Mouse (Mus musculus): ENCODE results near the gene Ptpn6. TPM values are rescaled to one million over a fixed set of nuclear protein-coding genes. Genes with fewer than 3 reads are reported as not detected.

Ptpn6 gene
- polyA plus RNA-seq, 1 experiment from 2014 or later, result 16.4 TPM

- Histone ChIP-seq H3K27ac (ENCODE audit: low read length) (peak overlapping the region; percentile 98), H3K27me3 (ENCODE audit: insufficient read depth, low read length) (no peaks in the 10 kb centered on the region), H3K36me3 (ENCODE audit: insufficient read depth, low read length) (no peaks in the 10 kb centered on the region; the same call in 1 of the 2 replicates), H3K9me3 (ENCODE audit: low read length) (no peaks in the 10 kb centered on the region), H3K4me3 (ENCODE audit: low read length) (peak overlapping the region; percentile 77), H3K9ac (replicated peaks; ENCODE audit: low read length) (peak overlapping the region; percentile 97), H3K4me1 (ENCODE audit: insufficient read depth, low read length) (peaks cover 43% of the 10 kb centered on the region), H3K4me2 (replicated peaks; ENCODE audit: low read depth, low read length) (peak overlapping the region; percentile 68)
- ATAC-seq (ENCODE audit: low FRiP score, low TSS enrichment), result peak; percentile 78
- 1% methylated on average over 44 of the region's 54 CpGs for WGBS
Measured at GRCm38 (mm10) chr6:124756652-124757350, 18.3 kb upstream of the Ptpn6 start.

GRCm38 (mm10) chr6:124755831-124756595 lies 17.5 kb upstream of the Ptpn6 start, which contains the start of the genes Gm45234 and Atn1:
Gm45234 (minus strand) TSS chr6:124756021.
Atn1 (minus strand) TSS chr6:124756524.
- H3K9ac ChIP-seq (replicated peaks; ENCODE audit: low read length), result peak within 1 kb of the TSS; percentile 97
- H3K4me1 ChIP-seq (ENCODE audit: insufficient read depth, low read length), result peaks cover 43% of the 10 kb centered on the region
- peak; percentile 64 for ATAC-seq (ENCODE audit: low FRiP score, low TSS enrichment)
- H3K27ac ChIP-seq (ENCODE audit: low read length), result peak within 1 kb of the TSS; percentile 98
- no peaks in the 10 kb centered on the region for H3K9me3 ChIP-seq (ENCODE audit: low read length)
- peak within 1 kb of the TSS; percentile 77 for H3K4me3 ChIP-seq (ENCODE audit: low read length)
- no peaks in the 10 kb centered on the region for H3K27me3 ChIP-seq (ENCODE audit: insufficient read depth, low read length)
- WGBS, result under 1% methylated on average over 55 of the region's 100 CpGs
- peak within 1 kb of the TSS; percentile 68 for H3K4me2 ChIP-seq (replicated peaks; ENCODE audit: low read depth, low read length)
- no peaks in the 10 kb centered on the region; the same call in 1 of the 2 replicates for H3K36me3 ChIP-seq (ENCODE audit: insufficient read depth, low read length)

GRCm38 (mm10) chr6:124755306-124755705 lies 16.8 kb upstream of the Ptpn6 start:
- Histone ChIP-seq H3K27ac (ENCODE audit: low read length) (peak overlapping the region; percentile 98), H3K4me1 (ENCODE audit: insufficient read depth, low read length) (peaks cover 43% of the 10 kb centered on the region), H3K9ac (replicated peaks; ENCODE audit: low read length) (peak overlapping the region; percentile 97), H3K27me3 (ENCODE audit: insufficient read depth, low read length) (no peaks in the 10 kb centered on the region), H3K36me3 (ENCODE audit: insufficient read depth, low read length) (no peaks in the 10 kb centered on the region; the same call in 1 of the 2 replicates), H3K9me3 (ENCODE audit: low read length) (no peaks in the 10 kb centered on the region), H3K4me2 (replicated peaks; ENCODE audit: low read depth, low read length) (peak overlapping the region; percentile 68), H3K4me3 (ENCODE audit: low read length) (peak overlapping the region; percentile 77)
- no peak for ATAC-seq (ENCODE audit: low FRiP score, low TSS enrichment)
- WGBS, result 1% methylated on average over 3 of the region's 3 CpGs

DNA sequence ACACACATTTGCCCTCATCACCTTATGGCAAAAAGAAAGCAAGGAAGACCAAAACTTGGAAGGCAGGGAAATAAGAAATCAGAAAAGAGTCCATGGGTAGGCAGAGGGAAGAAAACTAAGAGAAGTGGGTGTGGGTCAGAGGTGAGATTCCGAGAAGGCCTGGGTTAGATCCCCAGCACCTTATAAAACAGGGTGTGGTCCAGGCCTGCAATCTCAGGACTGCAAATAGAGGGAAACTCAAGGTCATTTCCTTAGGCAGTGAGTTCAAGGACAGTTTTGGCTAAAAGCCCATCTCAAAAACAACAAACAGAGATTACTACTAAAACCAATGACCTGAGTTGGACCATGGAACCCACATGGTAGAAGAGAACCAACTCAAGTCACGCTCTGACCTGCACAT lies 15.3 kb upstream of the Ptpn6 start:
- ATAC-seq (ENCODE audit: low FRiP score, low TSS enrichment), result no peak
- Histone ChIP-seq H3K27me3 (ENCODE audit: insufficient read depth, low read length) (no peaks in the 10 kb centered on the region), H3K27ac (ENCODE audit: low read length) (no peak overlapping the region), H3K9ac (replicated peaks; ENCODE audit: low read length) (no peak overlapping the region), H3K4me3 (ENCODE audit: low read length) (no peak overlapping the region), H3K4me2 (replicated peaks; ENCODE audit: low read depth, low read length) (no peak overlapping the region), H3K36me3 (ENCODE audit: insufficient read depth, low read length) (peaks cover 10% of the 10 kb centered on the region), H3K9me3 (ENCODE audit: low read length) (no peaks in the 10 kb centered on the region), H3K4me1 (ENCODE audit: insufficient read depth, low read length) (peaks cover 39% of the 10 kb centered on the region)
- WGBS, result 87% methylated on average over 2 of the region's 2 CpGs

DNA sequence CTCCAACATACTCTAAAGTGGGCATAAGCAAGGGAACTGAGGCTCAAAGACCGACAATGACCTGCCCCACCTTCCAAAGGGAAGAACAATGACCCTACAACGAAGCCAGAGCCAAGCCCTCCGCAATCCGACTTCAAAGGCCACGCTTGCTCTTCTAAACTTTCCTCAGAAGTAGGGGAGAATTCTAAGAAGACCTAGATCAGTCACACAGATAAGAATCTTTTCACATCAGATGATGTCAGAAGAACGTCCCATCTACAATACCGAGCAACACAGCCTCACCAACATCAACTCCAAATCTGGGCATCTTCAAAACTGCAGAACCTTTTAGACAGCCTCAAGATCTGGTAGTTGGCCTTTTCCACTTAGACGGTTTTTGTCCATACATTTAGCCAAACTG lies 11.9 kb upstream of the Ptpn6 start:
- H3K4me1 ChIP-seq (ENCODE audit: insufficient read depth, low read length), result peaks cover 35% of the 10 kb centered on the region
- peaks cover 27% of the 10 kb centered on the region for H3K36me3 ChIP-seq (ENCODE audit: insufficient read depth, low read length)
- no peak for ATAC-seq (ENCODE audit: low FRiP score, low TSS enrichment)
- no peak overlapping the region for H3K27ac ChIP-seq (ENCODE audit: low read length)
- H3K4me3 ChIP-seq (ENCODE audit: low read length), result no peak overlapping the region
- 0 out of 2 replicates have a peak overlapping the region, but pooled peaks have one; percentile 4 for H3K9ac ChIP-seq (replicated peaks; ENCODE audit: low read length)
- H3K27me3 ChIP-seq (ENCODE audit: insufficient read depth, low read length), result no peaks in the 10 kb centered on the region
- no peak overlapping the region for H3K4me2 ChIP-seq (replicated peaks; ENCODE audit: low read depth, low read length)
- 82% methylated on average over 8 of the region's 8 CpGs for WGBS
- H3K9me3 ChIP-seq (ENCODE audit: low read length), result no peaks in the 10 kb centered on the region

DNA sequence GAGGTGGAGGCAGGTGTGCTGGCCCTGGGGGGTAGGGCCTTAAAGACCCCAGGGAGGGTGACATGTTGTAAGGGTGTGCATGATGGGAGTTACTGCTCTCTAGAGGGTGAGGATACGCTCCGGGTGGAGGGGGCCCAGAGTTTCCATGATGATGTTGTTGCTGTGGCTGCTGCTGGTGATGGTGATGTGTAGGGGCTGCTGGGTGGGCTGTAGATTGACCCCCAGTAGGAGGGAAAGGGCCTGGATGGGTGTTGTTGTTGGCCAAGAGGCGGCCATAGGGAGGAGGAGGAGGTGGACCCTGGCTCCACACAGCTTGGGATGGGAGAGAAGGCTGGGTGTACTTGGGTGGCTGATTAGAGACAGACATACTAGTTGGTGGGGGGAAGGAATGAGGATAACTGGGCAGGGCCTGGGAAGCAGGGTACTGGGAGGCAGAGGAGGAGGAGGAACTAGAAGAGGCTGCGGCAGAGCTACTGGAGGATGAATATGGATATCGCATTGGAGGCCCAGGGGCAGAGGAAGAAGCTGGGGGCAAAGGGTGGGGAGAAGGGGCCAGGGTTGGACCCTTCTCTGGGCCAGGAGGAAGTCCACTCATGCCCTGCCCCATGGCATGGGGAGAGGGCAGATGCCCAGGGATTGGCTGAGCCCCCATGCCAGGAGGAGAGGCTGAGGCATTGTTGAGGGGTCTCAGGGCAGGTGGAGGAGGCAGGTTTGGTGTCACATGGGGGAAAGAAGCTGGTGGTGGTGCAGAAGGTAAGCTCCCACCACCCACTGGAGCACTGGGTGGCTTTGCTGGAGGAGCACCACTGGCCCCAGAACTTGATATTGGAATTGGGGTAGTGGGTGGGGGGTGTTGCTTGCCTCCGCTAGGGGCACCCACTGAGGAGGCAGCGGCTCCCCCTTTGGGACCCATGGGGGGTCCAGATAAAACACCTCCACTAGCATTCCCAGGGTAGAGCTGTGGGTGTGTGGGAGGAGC lies 8.4 kb upstream of the Ptpn6 start:
- Histone ChIP-seq H3K4me1 (ENCODE audit: insufficient read depth, low read length) (peaks cover 26% of the 10 kb centered on the region), H3K9me3 (ENCODE audit: low read length) (no peaks in the 10 kb centered on the region), H3K27ac (ENCODE audit: low read length) (no peak overlapping the region; the same call in 1 of the 2 replicates), H3K9ac (replicated peaks; ENCODE audit: low read length) (peak overlapping the region; percentile 88), H3K27me3 (ENCODE audit: insufficient read depth, low read length) (no peaks in the 10 kb centered on the region), H3K36me3 (ENCODE audit: insufficient read depth, low read length) (peaks cover 36% of the 10 kb centered on the region), H3K4me3 (ENCODE audit: low read length) (peak overlapping the region; percentile 58; the same call in 1 of the 2 replicates), H3K4me2 (replicated peaks; ENCODE audit: low read depth, low read length) (peak overlapping the region; percentile 94)
- 83% methylated on average over 7 of the region's 7 CpGs for WGBS
- ATAC-seq (ENCODE audit: low FRiP score, low TSS enrichment), result no peak

GRCm38 (mm10) chr6:124746296-124746605 lies 7.7 kb upstream of the Ptpn6 start:
- no peaks in the 10 kb centered on the region for H3K27me3 ChIP-seq (ENCODE audit: insufficient read depth, low read length)
- peak overlapping the region; percentile 94 for H3K4me2 ChIP-seq (replicated peaks; ENCODE audit: low read depth, low read length)
- peak overlapping the region; percentile 88 for H3K9ac ChIP-seq (replicated peaks; ENCODE audit: low read length)
- peak overlapping the region; percentile 96 for H3K27ac ChIP-seq (ENCODE audit: low read length)
- H3K4me3 ChIP-seq (ENCODE audit: low read length), result peak overlapping the region; percentile 58
- WGBS, result 14% methylated on average over 8 of the region's 8 CpGs
- H3K9me3 ChIP-seq (ENCODE audit: low read length), result no peaks in the 10 kb centered on the region
- H3K4me1 ChIP-seq (ENCODE audit: insufficient read depth, low read length), result peaks cover 30% of the 10 kb centered on the region
- ATAC-seq (ENCODE audit: low FRiP score, low TSS enrichment), result peak; percentile 6
- H3K36me3 ChIP-seq (ENCODE audit: insufficient read depth, low read length), result peaks cover 36% of the 10 kb centered on the region

GRCm38 (mm10) chr6:124745490-124746295 lies 7.2 kb upstream of the Ptpn6 start:
- Histone ChIP-seq H3K27ac (ENCODE audit: low read length) (peak overlapping the region; percentile 96), H3K36me3 (ENCODE audit: insufficient read depth, low read length) (peaks cover 36% of the 10 kb centered on the region), H3K4me3 (ENCODE audit: low read length) (peak overlapping the region; percentile 58), H3K4me1 (ENCODE audit: insufficient read depth, low read length) (peaks cover 30% of the 10 kb centered on the region), H3K9ac (replicated peaks; ENCODE audit: low read length) (peak overlapping the region; percentile 88), H3K9me3 (ENCODE audit: low read length) (no peaks in the 10 kb centered on the region), H3K4me2 (replicated peaks; ENCODE audit: low read depth, low read length) (peak overlapping the region; percentile 94), H3K27me3 (ENCODE audit: insufficient read depth, low read length) (no peaks in the 10 kb centered on the region)
- peak; percentile 84 for ATAC-seq (ENCODE audit: low FRiP score, low TSS enrichment)
- 2% methylated on average over 84 of the region's 85 CpGs for WGBS
